Mouse (Mus musculus) ES-Bruce4 (cell line): ENCODE results near the gene Pcbp2.

Experiments
- CTCF ChIP-seq: IDR thresholded peaks from one replicate; pipeline ENCODE4 v1.8.1; 2011; ENCODE audit warnings: low read depth, low read length
- EP300 ChIP-seq: IDR thresholded peaks from 2 replicates; pipeline ENCODE4 v1.6.1; 2011; ENCODE audit warnings: low read depth, low read length; ENCODE audit not compliant: insufficient read depth

DNA sequence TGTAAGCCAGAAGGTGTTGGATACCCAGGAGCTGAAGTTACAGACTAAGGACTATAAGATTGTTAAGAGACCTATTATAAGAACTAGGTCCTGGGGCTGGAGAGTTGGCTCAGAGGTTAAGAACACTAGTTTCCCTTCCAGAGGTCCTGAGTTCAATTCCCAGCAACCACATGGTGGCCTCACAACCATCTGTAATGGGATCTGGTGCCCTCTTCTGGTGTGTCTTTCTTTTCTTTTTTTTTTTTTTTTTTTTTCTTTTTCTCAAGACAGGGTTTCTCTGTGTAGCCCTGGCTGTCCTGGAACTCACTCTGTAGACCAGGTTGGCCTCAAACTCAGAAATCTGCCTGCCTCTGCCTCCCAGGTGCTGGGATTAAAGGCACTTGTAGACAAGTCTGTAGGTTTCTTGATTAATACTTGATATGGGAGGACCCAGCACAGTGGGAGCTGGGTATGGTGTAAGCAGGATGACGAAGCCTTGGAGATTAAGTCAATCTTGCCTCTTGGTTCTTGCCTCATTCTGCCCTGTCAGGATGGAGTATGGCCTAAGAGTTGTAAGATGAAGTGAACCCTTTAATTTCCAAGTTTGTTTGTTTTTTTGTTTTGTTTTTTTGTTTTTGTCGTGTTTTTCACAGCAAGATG is 46.6 kb upstream of the Pcbp2 start:
- TF ChIP-seq CTCF (no peak), EP300 (no peak)
